9 mouse cellular contexts compared by ENCODE assay signal in genomic region chr4:111719296-111719695, GRCm38 (mm10). TPM values are rescaled to one million over a fixed set of nuclear protein-coding genes. Genes with fewer than 3 reads are reported as not detected.
DNase-seq lines count a peak whose midpoint lies in the region; ATAC-seq and TF ChIP-seq lines count a peak whose summit lies in the region.
"Had no signal": no experiment of that assay in that cellular context is flagged by ENCODE, and none has a peak within 500 bp of the region (broad histone marks: within the 10 kb centered on the region; RNA-seq: fewer than 3 reads in every experiment).

No protein-coding gene starts in this region.

- no peak for TF ChIP-seq CTCF in stomach, postnatal 0 days (IDR thresholded peaks at IDR 0.05; ENCODE audit: low read depth)

- peak overlapping the region; percentile 50 for H3K4me2 ChIP-seq in lung, embryonic 15.5 days
- H3K4me2 ChIP-seq in stomach, postnatal 0 days (replicated peaks; ENCODE audit: low read depth) = peak overlapping the region; percentile 78

- peak overlapping the region; percentile 95 for H3K4me3 ChIP-seq in brown adipose tissue, adult 24 weeks (ENCODE audit: insufficient read depth, low read depth, low read length)
- H3K4me3 ChIP-seq in lung, embryonic 15.5 days = peak overlapping the region; percentile 73
- peak overlapping the region; percentile 95 for H3K4me3 ChIP-seq in stomach, postnatal 0 days (ENCODE audit: low read depth, low read length)

- no peak for ATAC-seq in lung, embryonic 15.5 days (ENCODE audit: borderline replicate concordance, extremely low read depth, low FRiP score, low TSS enrichment)
- ATAC-seq in stomach, postnatal 0 days (ENCODE audit: low FRiP score, low TSS enrichment) = no peak

- peak overlapping the region; percentile 80 for H3K27ac ChIP-seq in brown adipose tissue, adult 24 weeks (replicated peaks; ENCODE audit: low read depth, low read length)
- peak overlapping the region; percentile 84; the same call in 1 of the 2 replicates for H3K27ac ChIP-seq in lung, embryonic 15.5 days
- H3K27ac ChIP-seq in stomach, postnatal 0 days (replicated peaks) = no peak overlapping the region

- H3K27me3 ChIP-seq in lung, embryonic 15.5 days = no peaks in the 10 kb centered on the region
- no peaks in the 10 kb centered on the region for H3K27me3 ChIP-seq in stomach, postnatal 0 days (ENCODE audit: control insufficient read depth, insufficient read depth, low read length)

- H3K36me3 ChIP-seq in lung, embryonic 15.5 days = no peaks in the 10 kb centered on the region
- H3K36me3 ChIP-seq in stomach, postnatal 0 days (ENCODE audit: control insufficient read depth, insufficient read depth, low read length) = no peaks in the 10 kb centered on the region

- 63% methylated on average over 4 of the region's 4 CpGs for WGBS in lung, embryonic 15.5 days
- 73% methylated on average over 4 of the region's 4 CpGs for whole genome bisulfite sequencing in stomach, postnatal 0 days

- peak; percentile 30 to 47 for DNase-seq in heart, adult 18-20 months
- DNase-seq in heart, postnatal 4 days = no peak
- DNase-seq in heart, postnatal 10 days = peak; percentile 19 to 22
- no peak for DNase-seq in stomach, postnatal 0 days (ENCODE audit: low spot score)
- DNase-seq in adrenal gland, adult (ENCODE audit: inconsistent age in 2 of 2, low spot score in 1 of 2) = no peak
- DNase-seq in kidney, adult 18-20 months = no peak

- no peak for TF ChIP-seq EP300 in stomach, postnatal 0 days (optimal IDR thresholded peaks at IDR 0.05)

- no peaks in the 10 kb centered on the region for H3K4me1 ChIP-seq in brown adipose tissue, adult 24 weeks (ENCODE audit: control insufficient read depth, insufficient read depth, insufficient read length, low read length)
- peaks cover 8% of the 10 kb centered on the region; the same call in 1 of the 2 replicates for H3K4me1 ChIP-seq in lung, embryonic 15.5 days
- peaks cover 4% of the 10 kb centered on the region; the same call in 1 of the 2 replicates for H3K4me1 ChIP-seq in stomach, postnatal 0 days (replicated peaks; ENCODE audit: control insufficient read depth, insufficient read depth)

- intact Hi-C loops in heart, postnatal 10 days (cut with DNase I) = loop anchor here (2.0 kb wide), 1 partner anchor 30 kb away; no protein-coding TSS in a partner anchor

- H3K9me3 ChIP-seq in lung, embryonic 15.5 days = no peaks in the 10 kb centered on the region
- no peaks in the 10 kb centered on the region for H3K9me3 ChIP-seq in stomach, postnatal 0 days (ENCODE audit: control insufficient read depth, low read length)

- no peak overlapping the region for H3K9ac ChIP-seq in lung, embryonic 15.5 days
- no peak overlapping the region for H3K9ac ChIP-seq in stomach, postnatal 0 days (ENCODE audit: low read length)

RNA-seq across cellular contexts. Expression of gene Spata6, which starts 0.5 kb away (rescaled TPM):
- 10 to 100 TPM in 1 of 2 experiments, 1 to 10 TPM in 1; 6.7 to 10.3 TPM for total RNA-seq in heart, adult 18-20 months (2021)
- 10 to 100 TPM; 17.3 to 18.4 TPM for total RNA-seq in heart, postnatal 4 days (2021)
- polyA plus RNA-seq in brown adipose tissue, adult 24 weeks (2012; ENCODE audit: insufficient read depth, insufficient read length, missing spikeins) = 13.6 and 14.5 TPM in 2 replicates
- total RNA-seq in heart, postnatal 10 days (2021) = 10 to 100 TPM; 17.9 to 20.9 TPM
- polyA plus RNA-seq in lung, embryonic 15.5 days (2015; fragmentation: Nextera tagmentation; extraction: Ambion mirVana) = 34.8 and 35.6 TPM in 2 replicates
- 15.1 and 16.7 TPM in 2 replicates for polyA plus RNA-seq in stomach, postnatal 0 days (2015; fragmentation: Nextera tagmentation; extraction: Ambion mirVana)
- total RNA-seq: MEL had no signal

Comparison
In these comparisons a context has a peak if more than half of its experiments do, and no peak if none do; other contexts are left out.
1. DNase-seq: peak in heart, adult 18-20 months (2 of 2) and heart, postnatal 10 days (2 of 2); none in heart, postnatal 4 days (single experiment), stomach, postnatal 0 days (single experiment), adrenal gland, adult (0 of 2) and kidney, adult 18-20 months (single experiment).
2. Peak in every context shown above with its lines, with median percentiles within 50 percentile points of each other: H3K4me3 ChIP-seq.